Mouse (Mus musculus): Measurements from ENCODE around the gene Gm7903. TPM values are rescaled to one million over a fixed set of nuclear protein-coding genes. Genes with fewer than 3 reads are reported as not detected.
"Not testable (repeated sequence)": the region's sequence is repeated elsewhere in the genome, so short reads cannot be mapped to it uniquely, and the experiment has no call there.

The Gm7903 gene
- not detected in 2 replicates for polyA plus RNA-seq (2015; fragmentation: Nextera tagmentation; extraction: Ambion mirVana)

- H3K4me3 ChIP-seq (replicated peaks); H3K27me3 ChIP-seq; H3K4me2 ChIP-seq; H3K9me3 ChIP-seq (replicated peaks); H3K4me1 ChIP-seq (replicated peaks); ATAC-seq (ENCODE audit: low read depth); H3K36me3 ChIP-seq; H3K27ac ChIP-seq; DNase-seq; H3K9ac ChIP-seq: not testable (repeated sequence)
- no CpG with 5 or more reads among the region's 15 CpGs for WGBS (ENCODE audit: insufficient replicate concordance)
Observed at GRCm38 (mm10) chrX:135433535-135433934, at the start of gene Gm7903. Gene Gm7903 (plus strand): TSS chrX:135433835.

- ATAC-seq (ENCODE audit: low read depth); H3K4me2 ChIP-seq; H3K27ac ChIP-seq; H3K4me3 ChIP-seq (replicated peaks); H3K9me3 ChIP-seq (replicated peaks); DNase-seq; H3K27me3 ChIP-seq; H3K36me3 ChIP-seq; H3K9ac ChIP-seq; H3K4me1 ChIP-seq (replicated peaks): not testable (repeated sequence)
- no CpG with 5 or more reads among the region's 3 CpGs for WGBS (ENCODE audit: insufficient replicate concordance)
Observed at GRCm38 (mm10) chrX:135403578-135403977, 30.1 kb upstream of the Gm7903 start.

- H3K27ac ChIP-seq; H3K4me1 ChIP-seq (replicated peaks); H3K36me3 ChIP-seq; H3K27me3 ChIP-seq; H3K4me2 ChIP-seq; H3K4me3 ChIP-seq (replicated peaks); DNase-seq; H3K9me3 ChIP-seq (replicated peaks); H3K9ac ChIP-seq; ATAC-seq (ENCODE audit: low read depth): not testable (repeated sequence)
- WGBS (ENCODE audit: insufficient replicate concordance) = 32% methylated on average over 4 of the region's 7 CpGs
Observed at GRCm38 (mm10) chrX:135421203-135421602, 12.4 kb upstream of the Gm7903 start.

GRCm38 (mm10) chrX:135421824-135422223 lies 11.8 kb upstream of the Gm7903 start:
- not testable (repeated sequence) for H3K4me2 ChIP-seq; H3K9me3 ChIP-seq (replicated peaks); H3K9ac ChIP-seq; H3K4me3 ChIP-seq (replicated peaks); H3K36me3 ChIP-seq; ATAC-seq (ENCODE audit: low read depth); DNase-seq; H3K27ac ChIP-seq; H3K4me1 ChIP-seq (replicated peaks); H3K27me3 ChIP-seq

- not testable (repeated sequence) for H3K4me1 ChIP-seq (replicated peaks); H3K27ac ChIP-seq; ATAC-seq (ENCODE audit: low read depth); DNase-seq; H3K36me3 ChIP-seq; H3K27me3 ChIP-seq; H3K9me3 ChIP-seq (replicated peaks); H3K9ac ChIP-seq; H3K4me2 ChIP-seq; H3K4me3 ChIP-seq (replicated peaks)
- WGBS (ENCODE audit: insufficient replicate concordance) = no CpG with 5 or more reads among the region's 4 CpGs
Observed at GRCm38 (mm10) chrX:135422473-135422872, 11.2 kb upstream of the Gm7903 start.

GRCm38 (mm10) chrX:135464160-135464559 lies 30.5 kb downstream of the Gm7903 start:
- not testable (repeated sequence) for ATAC-seq (ENCODE audit: low read depth); H3K27ac ChIP-seq
- WGBS (ENCODE audit: insufficient replicate concordance) = no CpG with 5 or more reads among the region's 3 CpGs

GRCm38 (mm10) chrX:135481902-135482301 lies 48.3 kb downstream of the Gm7903 start:
- not testable (repeated sequence) for ATAC-seq (ENCODE audit: low read depth); H3K9ac ChIP-seq
- no CpG with 5 or more reads among the region's 6 CpGs for WGBS (ENCODE audit: insufficient replicate concordance)

More at GRCm38 (mm10) chrX:135464160-135464559, 30.5 kb downstream of the Gm7903 start:
- not testable (repeated sequence) for H3K4me3 ChIP-seq (replicated peaks); H3K36me3 ChIP-seq; H3K9me3 ChIP-seq (replicated peaks); H3K4me1 ChIP-seq (replicated peaks); H3K4me2 ChIP-seq; H3K9ac ChIP-seq; H3K27me3 ChIP-seq; DNase-seq

GRCm38 (mm10) chrX:135483183-135483582 lies 49.5 kb downstream of the Gm7903 start:
- not testable (repeated sequence) for DNase-seq; H3K27ac ChIP-seq; H3K9ac ChIP-seq; H3K27me3 ChIP-seq; H3K4me2 ChIP-seq; H3K4me1 ChIP-seq (replicated peaks); H3K36me3 ChIP-seq; H3K9me3 ChIP-seq (replicated peaks); ATAC-seq (ENCODE audit: low read depth); H3K4me3 ChIP-seq (replicated peaks)
- WGBS (ENCODE audit: insufficient replicate concordance) = no CpG with 5 or more reads among the region's 3 CpGs

More at GRCm38 (mm10) chrX:135481902-135482301, 48.3 kb downstream of the Gm7903 start:
- not testable (repeated sequence) for DNase-seq; H3K4me1 ChIP-seq (replicated peaks); H3K4me3 ChIP-seq (replicated peaks); H3K36me3 ChIP-seq; H3K27ac ChIP-seq; H3K4me2 ChIP-seq; H3K9me3 ChIP-seq (replicated peaks); H3K27me3 ChIP-seq

Other genes with a start within 250 kb of the Gm7903 start
- gene Tceal6, start 223.1 kb upstream of the Gm7903 start, polyA plus RNA-seq (2015; fragmentation: Nextera tagmentation; extraction: Ambion mirVana) = 0.25 and 0.32 TPM in 2 replicates
- gene Pramel3, start 131.5 kb upstream of the Gm7903 start, polyA plus RNA-seq (2015; fragmentation: Nextera tagmentation; extraction: Ambion mirVana) = not detected in 2 replicates
- gene Gm5128, start 60.6 kb upstream of the Gm7903 start, polyA plus RNA-seq (2015; fragmentation: Nextera tagmentation; extraction: Ambion mirVana) = not detected in 2 replicates
- not detected in 2 replicates for gene AV320801, start 60.8 kb downstream of the Gm7903 start, polyA plus RNA-seq (2015; fragmentation: Nextera tagmentation; extraction: Ambion mirVana)
- gene Nxf7, start 164.9 kb downstream of the Gm7903 start, polyA plus RNA-seq (2015; fragmentation: Nextera tagmentation; extraction: Ambion mirVana) = 0.14 TPM in 1 of 2 replicates, not detected in the other
- not detected in 2 replicates for gene Prame, start 193.9 kb downstream of the Gm7903 start, polyA plus RNA-seq (2015; fragmentation: Nextera tagmentation; extraction: Ambion mirVana)

Measured in liver, embryonic 13.5 days (tissue).